Mouse (Mus musculus) T-cell, adult 66 days (primary cell): Measurements from ENCODE around the gene Trim67. TPM values are rescaled to one million over a fixed set of nuclear protein-coding genes. Genes with fewer than 3 reads are reported as not detected.

Experiments
- total RNA-seq, 2 experiments: library from RNA; stranded (reverse); gene quantifications; 3 replicates in 1 of 2; 4 replicates in 1 of 2; pipeline ENCODE4 v1.2.4; 2023

Trim67 gene
- total RNA-seq, result not detected

DNA sequence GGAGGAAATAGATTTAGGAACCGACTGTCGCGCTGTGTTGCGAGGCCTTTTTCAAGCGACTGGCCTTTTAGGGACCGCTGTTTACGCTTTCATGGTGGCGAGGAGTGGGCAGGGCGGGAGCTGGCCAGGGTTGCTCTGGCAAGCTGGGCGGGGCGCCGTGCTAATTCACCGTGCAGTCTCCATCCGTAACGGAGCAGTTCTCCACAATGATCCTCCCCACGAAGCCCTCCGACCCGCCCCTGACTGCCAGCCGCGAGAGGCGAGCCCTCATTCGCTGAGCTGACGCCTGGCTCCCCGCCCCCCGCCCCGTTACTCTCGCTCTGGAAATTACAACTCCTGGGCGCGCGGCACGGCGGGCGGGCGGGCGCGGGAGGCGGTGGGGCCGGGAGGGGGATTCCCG is at the start of gene Trim67:
Gene Trim67 (plus strand): TSS at position 385 of the 400 bp plus-strand sequence.

GRCm38 (mm10) chr8:124751709-124752173 is 41.2 kb upstream of the Trim67 start, which contains the start of gene Fam89a:
Gene Fam89a, minus strand, starts transcription at chr8:124751832.

GRCm38 (mm10) chr8:124862321-124863162 is 69.7 kb downstream of the Trim67 start, which contains the start of the genes Gnpat and 2810004N23Rik:
Gene Gnpat, plus strand, starts transcription at chr8:124863033.
Gene 2810004N23Rik, minus strand, starts transcription at chr8:124863120.

Other genes starting within 250 kb of the Trim67 start
- not detected for gene Agt, start 223.4 kb upstream of the Trim67 start, total RNA-seq
- gene Capn9, start 217.0 kb upstream of the Trim67 start, total RNA-seq, result not detected
- 1 to 10 TPM; 6.0 to 7.7 TPM for gene 2310022B05Rik, start 129.7 kb upstream of the Trim67 start, total RNA-seq
- gene Ttc13, start 71.1 kb upstream of the Trim67 start, total RNA-seq, result 100 to 1,000 TPM; 220 to 276 TPM
- 10 to 100 TPM; 32.8 to 41.5 TPM for gene Arv1, start 71.0 kb upstream of the Trim67 start, total RNA-seq
- under 1 TPM in 1 of 2 experiments, not detected in 1; 0.70 TPM for gene Fam89a, start 41.3 kb upstream of the Trim67 start, total RNA-seq
- 10 to 100 TPM; 63.8 to 68.8 TPM for gene Gnpat, start 69.9 kb downstream of the Trim67 start, total RNA-seq
- gene 2810004N23Rik, start 70.0 kb downstream of the Trim67 start, total RNA-seq, result 10 to 100 TPM; 28.8 to 30.0 TPM
- gene Exoc8, start 104.6 kb downstream of the Trim67 start, total RNA-seq, result 10 to 100 TPM; 14.9 to 17.5 TPM
- 10 to 100 TPM; 33.2 to 38.3 TPM for gene Sprtn, start 104.8 kb downstream of the Trim67 start, total RNA-seq
- gene Egln1, start 156.2 kb downstream of the Trim67 start, total RNA-seq, result 10 to 100 TPM; 39.2 to 39.5 TPM
- gene Tsnax, start 219.9 kb downstream of the Trim67 start, total RNA-seq, result 10 to 100 TPM; 50.0 to 60.1 TPM